Mouse (Mus musculus): ENCODE results near the gene Gm4559. TPM values are rescaled to one million over a fixed set of nuclear protein-coding genes. Genes with fewer than 3 reads are reported as not detected.
"Not testable (repeated sequence)": the region's sequence is repeated elsewhere in the genome, so short reads cannot be mapped to it uniquely, and the experiment has no call there.

Gm4559 gene
- polyA plus RNA-seq, 1 experiment from 2014 or later = not detected

GRCm38 (mm10) chr7:142296108-142296507 lies 21.9 kb upstream of the Gm4559 start:
- not testable (repeated sequence) for H3K36me3 ChIP-seq; H3K27me3 ChIP-seq (replicated peaks); H3K9me3 ChIP-seq; H3K4me3 ChIP-seq; H3K4me1 ChIP-seq; H3K27ac ChIP-seq; ATAC-seq (ENCODE audit: low FRiP score, low read depth); H3K9ac ChIP-seq; H3K4me2 ChIP-seq (replicated peaks)
- WGBS = 32% methylated on average over 4 of the region's 4 CpGs

GRCm38 (mm10) chr7:142295418-142295817 lies 21.3 kb upstream of the Gm4559 start:
- Histone ChIP-seq H3K9me3 (no peaks in the 10 kb centered on the region), H3K27me3 (replicated peaks) (no peaks in the 10 kb centered on the region), H3K4me3 (no peak overlapping the region), H3K4me2 (replicated peaks) (no peak overlapping the region), H3K27ac (no peak overlapping the region), H3K9ac (no peak overlapping the region), H3K4me1 (no peaks in the 10 kb centered on the region), H3K36me3 (no peaks in the 10 kb centered on the region)
- ATAC-seq (ENCODE audit: low FRiP score, low read depth) = no peak

GRCm38 (mm10) chr7:142293851-142294250 lies 19.7 kb upstream of the Gm4559 start:
- H3K27ac ChIP-seq; H3K36me3 ChIP-seq; H3K4me1 ChIP-seq; H3K27me3 ChIP-seq (replicated peaks); H3K4me3 ChIP-seq; H3K9ac ChIP-seq; ATAC-seq (ENCODE audit: low FRiP score, low read depth); H3K9me3 ChIP-seq; H3K4me2 ChIP-seq (replicated peaks): not testable (repeated sequence)
- WGBS = 0% methylated on average over 2 of the region's 2 CpGs

- WGBS = 42% methylated on average over 9 of the region's 9 CpGs
- not testable (repeated sequence) for ATAC-seq (ENCODE audit: low FRiP score, low read depth); H3K27ac ChIP-seq; H3K4me1 ChIP-seq; H3K4me2 ChIP-seq (replicated peaks); H3K36me3 ChIP-seq; H3K9me3 ChIP-seq; H3K4me3 ChIP-seq; H3K9ac ChIP-seq
- peaks cover 12% of the 10 kb centered on the region for H3K27me3 ChIP-seq (replicated peaks)
These were observed 11.9 kb upstream of the Gm4559 start for GRCm38 (mm10) chr7:142285910-142286612.

- peak; percentile 66 for ATAC-seq (ENCODE audit: low FRiP score, low read depth)
- H3K4me2 ChIP-seq (replicated peaks) = peak overlapping the region; percentile 82
- 19% methylated on average over 23 of the region's 23 CpGs for WGBS
- no peak overlapping the region for H3K27ac ChIP-seq
- H3K4me1 ChIP-seq = peaks cover 8% of the 10 kb centered on the region; the same call in 1 of the 2 replicates
- peak overlapping the region; percentile 52 for H3K4me3 ChIP-seq
- no peaks in the 10 kb centered on the region for H3K9me3 ChIP-seq
- H3K36me3 ChIP-seq = no peaks in the 10 kb centered on the region
- H3K9ac ChIP-seq = 0 out of 2 replicates have a peak overlapping the region, but pooled peaks have one; percentile 35
- peaks cover 12% of the 10 kb centered on the region for H3K27me3 ChIP-seq (replicated peaks)
These were observed 11.1 kb upstream of the Gm4559 start for GRCm38 (mm10) chr7:142285130-142285835.

GRCm38 (mm10) chr7:142284615-142285080 lies 10.5 kb upstream of the Gm4559 start:
- peak; percentile 77 for ATAC-seq (ENCODE audit: low FRiP score, low read depth)
- H3K9me3 ChIP-seq = no peaks in the 10 kb centered on the region
- peaks cover 12% of the 10 kb centered on the region for H3K27me3 ChIP-seq (replicated peaks)
- no peaks in the 10 kb centered on the region for H3K36me3 ChIP-seq
- H3K9ac ChIP-seq = peak overlapping the region; percentile 58
- H3K4me1 ChIP-seq = peaks cover 8% of the 10 kb centered on the region; the same call in 1 of the 2 replicates
- no peak overlapping the region for H3K27ac ChIP-seq
- under 1% methylated on average over 19 of the region's 19 CpGs for WGBS
- peak overlapping the region; percentile 82 for H3K4me2 ChIP-seq (replicated peaks)
- H3K4me3 ChIP-seq = peak overlapping the region; percentile 52

- peaks cover 8% of the 10 kb centered on the region; the same call in 1 of the 2 replicates for H3K4me1 ChIP-seq
- no peak overlapping the region for H3K27ac ChIP-seq
- H3K9ac ChIP-seq = peak overlapping the region; percentile 58
- H3K9me3 ChIP-seq = no peaks in the 10 kb centered on the region
- peak; percentile 68; the same call in 1 of the 2 replicates for ATAC-seq (ENCODE audit: low FRiP score, low read depth)
- H3K36me3 ChIP-seq = no peaks in the 10 kb centered on the region
- peak overlapping the region; percentile 82 for H3K4me2 ChIP-seq (replicated peaks)
- H3K27me3 ChIP-seq (replicated peaks) = peaks cover 12% of the 10 kb centered on the region
- WGBS = under 1% methylated on average over 38 of the region's 38 CpGs
- H3K4me3 ChIP-seq = peak overlapping the region; percentile 52
These were observed 9.9 kb upstream of the Gm4559 start for GRCm38 (mm10) chr7:142284023-142284591.

GRCm38 (mm10) chr7:142282847-142283246 lies 8.7 kb upstream of the Gm4559 start:
- H3K9me3 ChIP-seq; ATAC-seq (ENCODE audit: low FRiP score, low read depth); H3K4me2 ChIP-seq (replicated peaks); H3K36me3 ChIP-seq; H3K27ac ChIP-seq; H3K4me3 ChIP-seq; H3K4me1 ChIP-seq; H3K9ac ChIP-seq: not testable (repeated sequence)
- WGBS = 11% methylated on average over 2 of the region's 2 CpGs
- peaks cover 12% of the 10 kb centered on the region for H3K27me3 ChIP-seq (replicated peaks)

- ATAC-seq (ENCODE audit: low FRiP score, low read depth); H3K4me3 ChIP-seq: not testable (repeated sequence)
- 50% methylated on average over 1 of the region's 1 CpGs for WGBS
These were observed 5.1 kb upstream of the Gm4559 start for GRCm38 (mm10) chr7:142279291-142279690.

GRCm38 (mm10) chr7:142278183-142278582 lies 4.0 kb upstream of the Gm4559 start:
- 0 out of 2 replicates have a peak, but pooled peaks have one; percentile 41 for ATAC-seq (ENCODE audit: low FRiP score, low read depth)
- not testable (repeated sequence) for H3K9me3 ChIP-seq; H3K36me3 ChIP-seq; H3K4me3 ChIP-seq; H3K27ac ChIP-seq; H3K9ac ChIP-seq; H3K4me2 ChIP-seq (replicated peaks); H3K4me1 ChIP-seq
- H3K27me3 ChIP-seq (replicated peaks) = peaks cover 12% of the 10 kb centered on the region
- 0% methylated on average over 3 of the region's 3 CpGs for WGBS

More at GRCm38 (mm10) chr7:142279291-142279690, 5.1 kb upstream of the Gm4559 start:
- peaks cover 12% of the 10 kb centered on the region for H3K27me3 ChIP-seq (replicated peaks)
- H3K9ac ChIP-seq; H3K4me2 ChIP-seq (replicated peaks); H3K36me3 ChIP-seq; H3K27ac ChIP-seq; H3K9me3 ChIP-seq; H3K4me1 ChIP-seq: not testable (repeated sequence)

GRCm38 (mm10) chr7:142258254-142258653 lies 15.9 kb downstream of the Gm4559 start, which contains the start of gene Gm2431:
Gene Gm2431, minus strand, starts transcription at chr7:142258354.
- WGBS = 68% methylated on average over 1 of the region's 1 CpGs
- H3K9me3 ChIP-seq; H3K4me2 ChIP-seq (replicated peaks); H3K9ac ChIP-seq; H3K36me3 ChIP-seq; H3K4me1 ChIP-seq; H3K27ac ChIP-seq; H3K4me3 ChIP-seq; H3K27me3 ChIP-seq (replicated peaks); ATAC-seq (ENCODE audit: low FRiP score, low read depth): not testable (repeated sequence)

GRCm38 (mm10) chr7:142255517-142255916 lies 18.6 kb downstream of the Gm4559 start:
- 2% methylated on average over 2 of the region's 2 CpGs for WGBS
- H3K9ac ChIP-seq = no peak overlapping the region
- H3K4me2 ChIP-seq (replicated peaks) = no peak overlapping the region
- H3K36me3 ChIP-seq = no peaks in the 10 kb centered on the region
- no peaks in the 10 kb centered on the region for H3K9me3 ChIP-seq
- no peaks in the 10 kb centered on the region for H3K4me1 ChIP-seq
- ATAC-seq (ENCODE audit: low FRiP score, low read depth) = no peak
- no peak overlapping the region for H3K4me3 ChIP-seq
- H3K27ac ChIP-seq = no peak overlapping the region
- H3K27me3 ChIP-seq (replicated peaks) = no peaks in the 10 kb centered on the region
